ENCODE assay signal across 8 mouse cellular contexts in the genomic region with DNA sequence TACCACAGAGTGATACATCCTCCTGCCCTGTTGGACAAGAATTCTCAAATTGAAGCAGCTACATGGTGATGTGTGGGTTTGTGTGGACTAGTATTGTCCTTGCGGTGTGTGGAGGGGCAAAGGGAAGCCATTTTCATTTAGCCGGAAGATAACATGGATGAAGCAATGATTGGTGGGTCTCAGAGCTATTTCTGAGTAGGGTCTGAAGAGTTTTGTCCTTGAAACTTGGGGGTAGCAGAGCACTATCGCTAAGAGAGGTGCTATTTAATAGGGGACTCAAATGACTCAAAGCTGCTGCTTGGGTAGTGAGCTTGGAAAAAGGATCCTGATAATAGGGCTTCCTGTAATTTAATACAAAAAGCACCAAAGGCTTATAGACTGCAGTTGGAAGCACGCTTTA. TPM values are rescaled to one million over a fixed set of nuclear protein-coding genes. Genes with fewer than 3 reads are reported as not detected.
DNase-seq lines count a peak whose midpoint lies in the region; ATAC-seq and TF ChIP-seq lines count a peak whose summit lies in the region.

No protein-coding gene starts in this region.

- TF ChIP-seq CTCF in heart, postnatal 0 days (IDR thresholded peaks at IDR 0.05; ENCODE audit: low read depth): no peak
- TF ChIP-seq CTCF in hindbrain, postnatal 0 days (IDR thresholded peaks at IDR 0.05; ENCODE audit: low read depth): no peak
- TF ChIP-seq CTCF in cerebellum, adult 2 months (IDR thresholded peaks at IDR 0.05; ENCODE audit: borderline replicate concordance, insufficient read depth, low read depth, low read length): no peak

- DNase-seq in heart, postnatal 0 days (ENCODE audit: low spot score): no peak
- no peak for DNase-seq in heart, postnatal 4 days
- no peak for DNase-seq in hindbrain, postnatal 0 days (ENCODE audit: low spot score)
- DNase-seq in cerebellum, adult 11-12 months: no peak
- no peak for DNase-seq in retina, embryonic 14.5 days (ENCODE audit: low spot score)
- no peak for DNase-seq in cerebellum, adult 2 months

- H3K4me3 ChIP-seq in heart, postnatal 0 days (ENCODE audit: low read depth, low read length): peak overlapping the region; percentile 99; the same call in 1 of the 2 replicates
- no peak overlapping the region for H3K4me3 ChIP-seq in embryonic facial prominence, embryonic 12.5 days
- H3K4me3 ChIP-seq in hindbrain, postnatal 0 days (ENCODE audit: low read length): no peak overlapping the region
- peak overlapping the region; percentile 97 for H3K4me3 ChIP-seq in midbrain, embryonic 15.5 days
- H3K4me3 ChIP-seq in cerebellum, adult 2 months (replicated peaks; ENCODE audit: insufficient read depth, low read depth, low read length): no peak overlapping the region

- H3K27ac ChIP-seq in heart, postnatal 0 days (ENCODE audit: low read depth): peak overlapping the region; percentile 43; the same call in 1 of the 2 replicates
- no peak overlapping the region for H3K27ac ChIP-seq in embryonic facial prominence, embryonic 12.5 days
- H3K27ac ChIP-seq in hindbrain, postnatal 0 days: no peak overlapping the region
- H3K27ac ChIP-seq in midbrain, embryonic 15.5 days: 0 out of 2 replicates have a peak overlapping the region, but pooled peaks have one; percentile 34
- no peak overlapping the region for H3K27ac ChIP-seq in cerebellum, adult 2 months (ENCODE audit: insufficient read depth, low read length)

- H3K4me2 ChIP-seq in heart, postnatal 0 days (ENCODE audit: low read depth, low read length): peak overlapping the region; percentile 44; the same call in 1 of the 2 replicates
- peak overlapping the region; percentile 86; the same call in 1 of the 2 replicates for H3K4me2 ChIP-seq in embryonic facial prominence, embryonic 12.5 days (replicated peaks)
- peak overlapping the region; percentile 37; the same call in 1 of the 2 replicates for H3K4me2 ChIP-seq in hindbrain, postnatal 0 days (ENCODE audit: low read depth, low read length)
- peak overlapping the region; percentile 41 for H3K4me2 ChIP-seq in midbrain, embryonic 15.5 days

- H3K4me1 ChIP-seq in heart, postnatal 0 days (ENCODE audit: control insufficient read depth, insufficient read depth): peaks cover 3% of the 10 kb centered on the region; the same call in 1 of the 2 replicates
- H3K4me1 ChIP-seq in embryonic facial prominence, embryonic 12.5 days: peaks cover 13% of the 10 kb centered on the region
- peaks cover 7% of the 10 kb centered on the region for H3K4me1 ChIP-seq in hindbrain, postnatal 0 days (ENCODE audit: insufficient read depth, low read length)
- H3K4me1 ChIP-seq in midbrain, embryonic 15.5 days: peaks cover 25% of the 10 kb centered on the region
- H3K4me1 ChIP-seq in cerebellum, adult 2 months (ENCODE audit: control insufficient read depth, insufficient read depth, low read length): 0 out of 2 replicates have a peak, but pooled peaks cover 3% of the 10 kb centered on the region

- H3K36me3 ChIP-seq in heart, postnatal 0 days (replicated peaks; ENCODE audit: control insufficient read depth, insufficient read depth, low read length): peaks cover 16% of the 10 kb centered on the region; the same call in 1 of the 2 replicates
- peaks cover 11% of the 10 kb centered on the region; the same call in 1 of the 2 replicates for H3K36me3 ChIP-seq in embryonic facial prominence, embryonic 12.5 days
- H3K36me3 ChIP-seq in hindbrain, postnatal 0 days (ENCODE audit: insufficient read depth, low read length): peaks cover 6% of the 10 kb centered on the region; the same call in 1 of the 2 replicates
- peaks cover 9% of the 10 kb centered on the region for H3K36me3 ChIP-seq in midbrain, embryonic 15.5 days (replicated peaks)

- no peak overlapping the region for H3K9ac ChIP-seq in heart, postnatal 0 days (replicated peaks; ENCODE audit: low read depth, low read length)
- no peak overlapping the region for H3K9ac ChIP-seq in embryonic facial prominence, embryonic 12.5 days
- no peak overlapping the region for H3K9ac ChIP-seq in hindbrain, postnatal 0 days (replicated peaks; ENCODE audit: low read length)
- no peak overlapping the region for H3K9ac ChIP-seq in midbrain, embryonic 15.5 days

- ATAC-seq in heart, postnatal 0 days (ENCODE audit: insufficient read depth, low read depth): no peak
- ATAC-seq in embryonic facial prominence, embryonic 12.5 days (ENCODE audit: insufficient number of reproducible peaks, insufficient read depth, low FRiP score, low TSS enrichment): no peak
- no peak for ATAC-seq in hindbrain, postnatal 0 days
- no peak for ATAC-seq in midbrain, embryonic 15.5 days (replicated peaks)

- no peak for TF ChIP-seq EP300 in heart, postnatal 0 days (IDR thresholded peaks at IDR 0.05; ENCODE audit: low read depth)

- no peaks in the 10 kb centered on the region for H3K27me3 ChIP-seq in heart, postnatal 0 days (ENCODE audit: control insufficient read depth, insufficient read depth, low read length)
- H3K27me3 ChIP-seq in embryonic facial prominence, embryonic 12.5 days: no peaks in the 10 kb centered on the region
- H3K27me3 ChIP-seq in hindbrain, postnatal 0 days (ENCODE audit: insufficient read depth, low read length): no peaks in the 10 kb centered on the region
- H3K27me3 ChIP-seq in midbrain, embryonic 15.5 days (replicated peaks): no peaks in the 10 kb centered on the region
- no peaks in the 10 kb centered on the region for H3K27me3 ChIP-seq in cerebellum, adult 2 months (ENCODE audit: control insufficient read depth, insufficient read depth, low read length)

- 78% methylated on average over 4 of the region's 4 CpGs for WGBS in heart, postnatal 0 days
- 77% methylated on average over 4 of the region's 4 CpGs for WGBS in embryonic facial prominence, embryonic 12.5 days
- 77% methylated on average over 4 of the region's 4 CpGs for WGBS in hindbrain, postnatal 0 days
- 73% methylated on average over 4 of the region's 4 CpGs for WGBS in midbrain, embryonic 15.5 days
- WGBS in cerebellum, adult 2 months: 87% methylated on average over 4 of the region's 4 CpGs

- no peak for TF ChIP-seq POLR2A in cerebellum, adult 2 months (IDR thresholded peaks at IDR 0.05; ENCODE audit: borderline replicate concordance, insufficient read depth, low read length)

- H3K9me3 ChIP-seq in heart, postnatal 0 days (replicated peaks; ENCODE audit: control insufficient read depth, low read length): no peaks in the 10 kb centered on the region
- no peaks in the 10 kb centered on the region for H3K9me3 ChIP-seq in embryonic facial prominence, embryonic 12.5 days
- no peaks in the 10 kb centered on the region for H3K9me3 ChIP-seq in hindbrain, postnatal 0 days (ENCODE audit: low read length)
- no peaks in the 10 kb centered on the region for H3K9me3 ChIP-seq in midbrain, embryonic 15.5 days

RNA-seq across cellular contexts. Expression of a gene that starts 0.7 kb away (rescaled TPM):
- 72.8 and 89.7 TPM in 2 replicates for total RNA-seq in heart, postnatal 0 days (2014; rRNA removed; ENCODE audit: low replicate concordance)
- polyA plus RNA-seq in heart, postnatal 0 days (2015; fragmentation: Nextera tagmentation; extraction: Ambion mirVana): 34.4 and 36.4 TPM in 2 replicates
- 10 to 100 TPM; 60.5 to 61.2 TPM for total RNA-seq in heart, postnatal 4 days (2021)
- 52.5 and 54.1 TPM in 2 replicates for polyA plus RNA-seq in embryonic facial prominence, embryonic 12.5 days (2016; fragmentation: Nextera tagmentation; extraction: Ambion mirVana)
- 52.3 and 56.9 TPM in 2 replicates for total RNA-seq in hindbrain, postnatal 0 days (2014; rRNA removed)
- 30.3 and 31.6 TPM in 2 replicates for polyA plus RNA-seq in hindbrain, postnatal 0 days (2015; fragmentation: Nextera tagmentation; extraction: Ambion mirVana)
- 41.1 and 42.6 TPM in 2 replicates for polyA plus RNA-seq in midbrain, embryonic 15.5 days (2015; fragmentation: Nextera tagmentation; extraction: Ambion mirVana)
- polyA plus RNA-seq in cerebellum, adult 2 months (2012; rRNA removed): 24.9 and 28.3 TPM in 2 replicates

RNA-seq across cellular contexts. Expression of a gene that starts 25.0 kb away (rescaled TPM):
- total RNA-seq in heart, postnatal 0 days (2014; rRNA removed; ENCODE audit: low replicate concordance): 4.2 and 5.9 TPM in 2 replicates
- 4.6 and 5.1 TPM in 2 replicates for polyA plus RNA-seq in heart, postnatal 0 days (2015; fragmentation: Nextera tagmentation; extraction: Ambion mirVana)
- total RNA-seq in heart, postnatal 4 days (2021): 1 to 10 TPM; 4.6 to 6.4 TPM
- 23.4 and 23.6 TPM in 2 replicates for polyA plus RNA-seq in embryonic facial prominence, embryonic 12.5 days (2016; fragmentation: Nextera tagmentation; extraction: Ambion mirVana)
- total RNA-seq in hindbrain, postnatal 0 days (2014; rRNA removed): 8.1 and 10.2 TPM in 2 replicates
- 12.0 and 13.0 TPM in 2 replicates for polyA plus RNA-seq in hindbrain, postnatal 0 days (2015; fragmentation: Nextera tagmentation; extraction: Ambion mirVana)
- 10.5 and 11.7 TPM in 2 replicates for polyA plus RNA-seq in midbrain, embryonic 15.5 days (2015; fragmentation: Nextera tagmentation; extraction: Ambion mirVana)
- polyA plus RNA-seq in cerebellum, adult 2 months (2012; rRNA removed): 7.0 and 7.7 TPM in 2 replicates

RNA-seq across cellular contexts. Expression of a gene that starts 25.2 kb away (rescaled TPM):
- total RNA-seq in heart, postnatal 0 days (2014; rRNA removed; ENCODE audit: low replicate concordance): 37.2 and 38.2 TPM in 2 replicates
- polyA plus RNA-seq in heart, postnatal 0 days (2015; fragmentation: Nextera tagmentation; extraction: Ambion mirVana): 79.5 and 80.6 TPM in 2 replicates
- 10 to 100 TPM; 29.6 to 31.1 TPM for total RNA-seq in heart, postnatal 4 days (2021)
- 191 TPM in 2 replicates for polyA plus RNA-seq in embryonic facial prominence, embryonic 12.5 days (2016; fragmentation: Nextera tagmentation; extraction: Ambion mirVana)
- 66.2 and 71.1 TPM in 2 replicates for total RNA-seq in hindbrain, postnatal 0 days (2014; rRNA removed)
- 220 and 224 TPM in 2 replicates for polyA plus RNA-seq in hindbrain, postnatal 0 days (2015; fragmentation: Nextera tagmentation; extraction: Ambion mirVana)
- polyA plus RNA-seq in midbrain, embryonic 15.5 days (2015; fragmentation: Nextera tagmentation; extraction: Ambion mirVana): 209 and 210 TPM in 2 replicates
- 205 and 227 TPM in 2 replicates for polyA plus RNA-seq in cerebellum, adult 2 months (2012; rRNA removed)

Comparison
In these comparisons a context has a peak if more than half of its experiments do, and no peak if none do; other contexts are left out.
1. H3K27ac ChIP-seq: peak in heart, postnatal 0 days (single experiment) and midbrain, embryonic 15.5 days (single experiment); none in embryonic facial prominence, embryonic 12.5 days (single experiment), hindbrain, postnatal 0 days (single experiment) and cerebellum, adult 2 months (single experiment).
2. H3K4me3 ChIP-seq: peak in heart, postnatal 0 days (single experiment) and midbrain, embryonic 15.5 days (single experiment); none in embryonic facial prominence, embryonic 12.5 days (single experiment), hindbrain, postnatal 0 days (single experiment) and cerebellum, adult 2 months (single experiment).
3. Peak in every context shown above with its lines, with median percentiles within 50 percentile points of each other: H3K4me2 ChIP-seq.